Mouse (Mus musculus) embryonic stem cell, embryonic (primary cell): ENCODE measurements at regions not wholly inside any gene's neighbourhood (a gene's known extent, or its start where the extent isn't known, plus 50 kb on each side); places are given as distances from the start of the nearest gene placed in this dataset.
"Not testable (repeated sequence)": the region's sequence is repeated elsewhere in the genome, so short reads cannot be mapped to it uniquely, and the experiment has no call there.

Experiments
- CTCF ChIA-PET, 4 experiments: fragments of 300-600 bp in 2 of 4; fragments of 350-600 bp in 2 of 4; sonication (Branson Sonifier 250); formaldehyde crosslinking; loops; one replicate each; lab custom pipeline; 2022; ENCODE audit warnings: inconsistent platforms in 2 of 4; lab: Charles Lee
- POLR2A ChIA-PET, 4 experiments: fragments of 300-600 bp in 2 of 4; fragments of 350-600 bp in 2 of 4; sonication (Branson Sonifier 250); formaldehyde crosslinking; loops; one replicate each; lab custom pipeline; 2022; ENCODE audit warnings: antibody characterized with exemption in 4 of 4, inconsistent platforms in 1 of 4; lab: Charles Lee

GRCm38 (mm10) chrX:65778656-65779370, 525.2 kb downstream of the 4930447F04Rik start:
- POLR2A ChIA-PET, CTCF ChIA-PET: not testable (repeated sequence)

GRCm38 (mm10) chrX:65769861-65770260, 534.2 kb downstream of the 4930447F04Rik start:
- POLR2A ChIA-PET: no interaction called here

GRCm38 (mm10) chrX:65734577-65734976, 569.4 kb downstream of the 4930447F04Rik start:
- ChIA-PET POLR2A (no interaction called here), CTCF (interaction anchor here in 2 of 4 experiments (0.7 kb wide), 2 partner anchors 140 to 384 kb away, joined by 3 read pairs; no protein-coding TSS in a partner anchor)

More at GRCm38 (mm10) chrX:65769861-65770260, 534.2 kb downstream of the 4930447F04Rik start:
- CTCF ChIA-PET: no interaction called here

DNA sequence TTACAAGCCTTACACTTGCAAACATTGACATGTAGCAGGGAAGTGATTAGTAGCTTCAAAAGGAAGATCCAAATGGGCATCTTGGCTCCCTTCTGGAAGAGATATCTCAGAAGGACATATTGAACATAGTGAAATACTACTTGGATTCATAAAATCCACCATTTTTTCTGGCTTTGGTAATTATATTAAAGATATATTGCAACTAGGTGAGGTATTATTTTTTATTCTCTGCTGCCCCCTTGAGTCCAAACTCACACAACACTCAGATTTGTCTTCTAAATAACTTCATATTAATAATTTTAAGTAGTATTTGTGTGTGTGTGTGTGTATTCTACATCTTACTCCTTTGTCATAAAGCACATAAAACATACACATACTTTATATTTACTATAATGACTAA, 588.5 kb downstream of the 4930447F04Rik start:
- ChIA-PET POLR2A (no interaction called here), CTCF (no interaction called here)
